In genomic region chr11:98708282-98708956, GRCm38 (mm10) we compare ENCODE assay signal across 9 mouse cellular contexts. TPM values are rescaled to one million over a fixed set of nuclear protein-coding genes. Genes with fewer than 3 reads are reported as not detected.
A peak's percentile ranks its signal among the peaks of the same experiment; 100 is the strongest.
DNase-seq lines count a peak whose midpoint lies in the region; ATAC-seq and TF ChIP-seq lines count a peak whose summit lies in the region.
"Had no signal": no experiment of that assay in that cellular context is flagged by ENCODE, and none has a peak within 500 bp of the region (broad histone marks: within the 10 kb centered on the region; RNA-seq: fewer than 3 reads in every experiment).

No protein-coding gene starts in this region.

- H3K4me1 ChIP-seq in brown adipose tissue, adult 24 weeks (ENCODE audit: control insufficient read depth, insufficient read depth, insufficient read length, low read length) = peaks cover 18% of the 10 kb centered on the region
- H3K4me1 ChIP-seq in lung, postnatal 0 days (ENCODE audit: insufficient read depth, low read depth, low read length) = peaks cover 18% of the 10 kb centered on the region
- no peaks in the 10 kb centered on the region for H3K4me1 ChIP-seq in forebrain, postnatal 0 days (ENCODE audit: insufficient read depth)
- H3K4me1 ChIP-seq in forebrain, embryonic 13.5 days = no peaks in the 10 kb centered on the region

- H3K9me3 ChIP-seq in lung, postnatal 0 days (ENCODE audit: low read length) = no peaks in the 10 kb centered on the region
- no peaks in the 10 kb centered on the region for H3K9me3 ChIP-seq in forebrain, postnatal 0 days (ENCODE audit: low read length)
- no peaks in the 10 kb centered on the region for H3K9me3 ChIP-seq in forebrain, embryonic 13.5 days (replicated peaks)

- DNase-seq in heart, postnatal 36 days = peak; percentile 37 to 58
- peak; percentile 98 for DNase-seq in lung, postnatal 0 days (ENCODE audit: low spot score)
- no peak for DNase-seq in forebrain, postnatal 0 days
- DNase-seq in adrenal gland, adult 18-20 months (ENCODE audit: low spot score in 2 of 2) = no peak
- DNase-seq in right cerebral cortex, postnatal 10 days (ENCODE audit: low spot score in 2 of 2) = no peak

- no peaks in the 10 kb centered on the region for H3K79me3 ChIP-seq in C2C12 (ENCODE audit: low read depth)

- no peaks in the 10 kb centered on the region for H3K79me2 ChIP-seq in C2C12 (ENCODE audit: control insufficient read depth, insufficient read depth)

- no peaks in the 10 kb centered on the region for H3K27me3 ChIP-seq in C2C12 (ENCODE audit: control insufficient read depth, insufficient read depth, insufficient read length)
- H3K27me3 ChIP-seq in lung, postnatal 0 days (replicated peaks; ENCODE audit: insufficient read depth, low read length) = no peaks in the 10 kb centered on the region
- no peaks in the 10 kb centered on the region for H3K27me3 ChIP-seq in forebrain, postnatal 0 days (ENCODE audit: insufficient read depth, low read length)
- H3K27me3 ChIP-seq in forebrain, embryonic 13.5 days = no peaks in the 10 kb centered on the region

- no peak for TF ChIP-seq CTCF in C2C12 (IDR thresholded peaks at IDR 0.05; ENCODE audit: control insufficient read depth, insufficient read depth, insufficient read length)
- no peak for TF ChIP-seq CTCF in lung, postnatal 0 days (IDR thresholded peaks at IDR 0.05)
- TF ChIP-seq CTCF in forebrain, postnatal 0 days (IDR thresholded peaks at IDR 0.05; ENCODE audit: low read depth) = no peak

- H3K4me3 ChIP-seq in C2C12 (ENCODE audit: insufficient read depth, poor library complexity, severe bottlenecking) = no peak overlapping the region
- H3K4me3 ChIP-seq in brown adipose tissue, adult 24 weeks (ENCODE audit: insufficient read depth, low read depth, low read length) = no peak overlapping the region
- H3K4me3 ChIP-seq in lung, postnatal 0 days (ENCODE audit: low read depth, low read length) = no peak overlapping the region
- H3K4me3 ChIP-seq in forebrain, postnatal 0 days (ENCODE audit: low read depth, low read length) = no peak overlapping the region
- H3K4me3 ChIP-seq in forebrain, embryonic 13.5 days = no peak overlapping the region

- H3ac ChIP-seq in C2C12 (ENCODE audit: control insufficient read depth, insufficient read length, low read depth) = no peak overlapping the region

- peak; percentile 70 for TF ChIP-seq EP300 in lung, postnatal 0 days (IDR thresholded peaks at IDR 0.05)

- intact Hi-C loops in heart, postnatal 36 days (cut with DNase I) = no loop called here

- no peak overlapping the region for H3K9ac ChIP-seq in lung, postnatal 0 days (replicated peaks; ENCODE audit: low read depth)
- H3K9ac ChIP-seq in forebrain, postnatal 0 days = no peak overlapping the region
- H3K9ac ChIP-seq in forebrain, embryonic 13.5 days = no peak overlapping the region

- H3K36me3 ChIP-seq in C2C12 (ENCODE audit: control insufficient read depth, insufficient read depth) = peaks cover 40% of the 10 kb centered on the region
- H3K36me3 ChIP-seq in lung, postnatal 0 days (ENCODE audit: insufficient read depth, low read length) = no peaks in the 10 kb centered on the region
- H3K36me3 ChIP-seq in forebrain, postnatal 0 days (ENCODE audit: insufficient read depth) = peaks cover 81% of the 10 kb centered on the region
- H3K36me3 ChIP-seq in forebrain, embryonic 13.5 days (ENCODE audit: poor library complexity, severe bottlenecking) = peaks cover 95% of the 10 kb centered on the region

- H3K27ac ChIP-seq in brown adipose tissue, adult 24 weeks (replicated peaks; ENCODE audit: low read depth, low read length) = peak overlapping the region; percentile 51; the same call in 1 of the 2 replicates
- H3K27ac ChIP-seq in lung, postnatal 0 days (ENCODE audit: low read length) = peak overlapping the region; percentile 89
- H3K27ac ChIP-seq in forebrain, postnatal 0 days (ENCODE audit: low read depth, low read length) = no peak overlapping the region
- no peak overlapping the region for H3K27ac ChIP-seq in forebrain, embryonic 13.5 days

- peak overlapping the region; percentile 30 for H3K4me2 ChIP-seq in lung, postnatal 0 days (replicated peaks; ENCODE audit: low read depth, low read length)
- H3K4me2 ChIP-seq in forebrain, postnatal 0 days (ENCODE audit: low read depth) = no peak overlapping the region
- no peak overlapping the region for H3K4me2 ChIP-seq in forebrain, embryonic 13.5 days

- WGBS in lung, postnatal 0 days = 23% methylated on average over 19 of the region's 19 CpGs
- 79% methylated on average over 19 of the region's 19 CpGs for WGBS in forebrain, postnatal 0 days
- 91% methylated on average over 19 of the region's 19 CpGs for WGBS in forebrain, embryonic 13.5 days

- ATAC-seq in lung, postnatal 0 days = peak; percentile 78
- ATAC-seq in forebrain, postnatal 0 days = no peak
- ATAC-seq in forebrain, embryonic 13.5 days = no peak

TF ChIP-seq in C2C12, 6 proteins besides CTCF, POLR2A, EP300 and RAD21:
- peak; percentile 66 for TF ChIP-seq USF1 (IDR thresholded peaks at IDR 0.05; ENCODE audit: low read depth)
- TF ChIP-seq MYOD1 (IDR thresholded peaks at IDR 0.05; ENCODE audit: control insufficient read depth, insufficient read length, low read depth) = no peak
- TF ChIP-seq MAX (IDR thresholded peaks at IDR 0.05) = no peak
- TF ChIP-seq FOSL1 (IDR thresholded peaks at IDR 0.05; ENCODE audit: insufficient read depth, low read length, poor library complexity, severe bottlenecking) = no peak
- peak; percentile 66 for TF ChIP-seq CEBPB (IDR thresholded peaks at IDR 0.05; ENCODE audit: low read depth)
- no peak for TF ChIP-seq MYOG (IDR thresholded peaks at IDR 0.05; ENCODE audit: control insufficient read depth, extremely low read depth, insufficient read length)

RNA-seq across cellular contexts. Expression of gene Csf3, which starts 7.4 kb away (rescaled TPM):
- polyA plus RNA-seq in C2C12 (2012; fragmentation: generic; extraction: Trizol) = not detected
- not detected in 2 replicates for polyA plus RNA-seq in brown adipose tissue, adult 24 weeks (2012; ENCODE audit: insufficient read depth, insufficient read length, missing spikeins)
- total RNA-seq in heart, postnatal 36 days (2021) = not detected
- 0.19 TPM in 1 of 2 replicates, not detected in the other for polyA plus RNA-seq in lung, postnatal 0 days (2015; fragmentation: Nextera tagmentation; extraction: Ambion mirVana)
- not detected in 2 replicates for total RNA-seq in forebrain, postnatal 0 days (2014; rRNA removed)
- not detected in 2 replicates for polyA plus RNA-seq in forebrain, postnatal 0 days (2015; fragmentation: Nextera tagmentation; extraction: Ambion mirVana)
- polyA plus RNA-seq in forebrain, embryonic 13.5 days (2015; fragmentation: Nextera tagmentation; extraction: Ambion mirVana) = 0.12 TPM in 1 of 2 replicates, not detected in the other
- total RNA-seq in adrenal gland, adult 18-20 months (2021) = not detected
- polyA plus RNA-seq: neural tube, embryonic 11.5 days had no signal

RNA-seq across cellular contexts. Expression of gene Med24, which starts 20.8 kb away (rescaled TPM):
- polyA plus RNA-seq in C2C12 (2012; fragmentation: generic; extraction: Trizol) = 33.1 TPM
- 18.4 and 24.7 TPM in 2 replicates for polyA plus RNA-seq in brown adipose tissue, adult 24 weeks (2012; ENCODE audit: insufficient read depth, insufficient read length, missing spikeins)
- total RNA-seq in heart, postnatal 36 days (2021) = 10 to 100 TPM; 45.2 to 52.7 TPM
- polyA plus RNA-seq in lung, postnatal 0 days (2015; fragmentation: Nextera tagmentation; extraction: Ambion mirVana) = 19.9 and 20.6 TPM in 2 replicates
- total RNA-seq in forebrain, postnatal 0 days (2014; rRNA removed) = 54.0 and 66.5 TPM in 2 replicates
- polyA plus RNA-seq in forebrain, postnatal 0 days (2015; fragmentation: Nextera tagmentation; extraction: Ambion mirVana) = 46.4 and 49.3 TPM in 2 replicates
- polyA plus RNA-seq in forebrain, embryonic 13.5 days (2015; fragmentation: Nextera tagmentation; extraction: Ambion mirVana) = 79.0 and 86.0 TPM in 2 replicates
- total RNA-seq in adrenal gland, adult 18-20 months (2021) = 10 to 100 TPM; 46.1 to 49.2 TPM

RNA-seq across cellular contexts. Expression of gene Psmd3, which starts 26.1 kb away (rescaled TPM):
- 244 TPM for polyA plus RNA-seq in C2C12 (2012; fragmentation: generic; extraction: Trizol)
- polyA plus RNA-seq in brown adipose tissue, adult 24 weeks (2012; ENCODE audit: insufficient read depth, insufficient read length, missing spikeins) = 73.1 and 84.4 TPM in 2 replicates
- 100 to 1,000 TPM; 102 to 104 TPM for total RNA-seq in heart, postnatal 36 days (2021)
- polyA plus RNA-seq in lung, postnatal 0 days (2015; fragmentation: Nextera tagmentation; extraction: Ambion mirVana) = 105 and 107 TPM in 2 replicates
- 83.8 and 113 TPM in 2 replicates for total RNA-seq in forebrain, postnatal 0 days (2014; rRNA removed)
- polyA plus RNA-seq in forebrain, postnatal 0 days (2015; fragmentation: Nextera tagmentation; extraction: Ambion mirVana) = 183 and 202 TPM in 2 replicates
- polyA plus RNA-seq in forebrain, embryonic 13.5 days (2015; fragmentation: Nextera tagmentation; extraction: Ambion mirVana) = 187 and 198 TPM in 2 replicates
- 100 to 1,000 TPM; 114 to 118 TPM for total RNA-seq in adrenal gland, adult 18-20 months (2021)

RNA-seq across cellular contexts. Expression of gene Thra, which starts 32.0 kb away (rescaled TPM):
- polyA plus RNA-seq in C2C12 (2012; fragmentation: generic; extraction: Trizol) = 28.1 TPM
- 64.4 and 82.3 TPM in 2 replicates for polyA plus RNA-seq in brown adipose tissue, adult 24 weeks (2012; ENCODE audit: insufficient read depth, insufficient read length, missing spikeins)
- 100 to 1,000 TPM; 100 to 111 TPM for total RNA-seq in heart, postnatal 36 days (2021)
- 38.1 and 40.5 TPM in 2 replicates for polyA plus RNA-seq in lung, postnatal 0 days (2015; fragmentation: Nextera tagmentation; extraction: Ambion mirVana)
- total RNA-seq in forebrain, postnatal 0 days (2014; rRNA removed) = 1,003 and 1,159 TPM in 2 replicates
- 223 and 233 TPM in 2 replicates for polyA plus RNA-seq in forebrain, postnatal 0 days (2015; fragmentation: Nextera tagmentation; extraction: Ambion mirVana)
- polyA plus RNA-seq in forebrain, embryonic 13.5 days (2015; fragmentation: Nextera tagmentation; extraction: Ambion mirVana) = 93.5 and 95.2 TPM in 2 replicates
- total RNA-seq in adrenal gland, adult 18-20 months (2021) = 10 to 100 TPM; 90.2 to 91.0 TPM

RNA-seq across cellular contexts. Expression of gene Gsdma, which starts 44.3 kb away (rescaled TPM):
- polyA plus RNA-seq in C2C12 (2012; fragmentation: generic; extraction: Trizol) = not detected
- not detected in 2 replicates for polyA plus RNA-seq in brown adipose tissue, adult 24 weeks (2012; ENCODE audit: insufficient read depth, insufficient read length, missing spikeins)
- not detected for total RNA-seq in heart, postnatal 36 days (2021)
- polyA plus RNA-seq in lung, postnatal 0 days (2015; fragmentation: Nextera tagmentation; extraction: Ambion mirVana) = not detected in 2 replicates
- not detected in 2 replicates for total RNA-seq in forebrain, postnatal 0 days (2014; rRNA removed)
- polyA plus RNA-seq in forebrain, postnatal 0 days (2015; fragmentation: Nextera tagmentation; extraction: Ambion mirVana) = 0.15 TPM in 1 of 2 replicates, not detected in the other
- not detected in 2 replicates for polyA plus RNA-seq in forebrain, embryonic 13.5 days (2015; fragmentation: Nextera tagmentation; extraction: Ambion mirVana)
- total RNA-seq in adrenal gland, adult 18-20 months (2021) = not detected
- polyA plus RNA-seq: neural tube, embryonic 11.5 days had no signal

Comparison
In these comparisons a context has a peak if more than half of its experiments do, and no peak if none do; other contexts are left out.
1. H3K27ac ChIP-seq: peak in brown adipose tissue, adult 24 weeks (single experiment) and lung, postnatal 0 days (single experiment); none in forebrain, postnatal 0 days (single experiment) and forebrain, embryonic 13.5 days (single experiment).
2. DNase-seq: peak in heart, postnatal 36 days (2 of 2) and lung, postnatal 0 days (single experiment); none in forebrain, postnatal 0 days (single experiment), adrenal gland, adult 18-20 months (0 of 2) and right cerebral cortex, postnatal 10 days (0 of 2).